In genomic region chr8:28367361-28367760, GRCm38 (mm10) we compare ENCODE assay signal across 23 mouse cellular contexts.
"Had no signal": no experiment of that assay in that cellular context is flagged by ENCODE, and none has a peak within 500 bp of the region (broad histone marks: within the 10 kb centered on the region; RNA-seq: fewer than 3 reads in every experiment).

No protein-coding gene starts in this region.

- H3K36me3 ChIP-seq: kidney, embryonic 15.5 days; limb, embryonic 13.5 days; liver, embryonic 12.5 days; liver, embryonic 15.5 days; lung, embryonic 15.5 days; midbrain, embryonic 10.5 days; midbrain, embryonic 13.5 days; neural tube, embryonic 13.5 days; stomach, embryonic 15.5 days had no signal

- DNase-seq: kidney, postnatal 10 days; kidney, postnatal 36 days; layer of hippocampus, postnatal 36 days; left cerebral cortex, postnatal 4 days; liver; lung, adult 18-20 months; lung, postnatal 10 days; lung, postnatal 36 days; right cerebral cortex, postnatal 25 days; spleen, adult 18-20 months; thymus, postnatal 25 days had no signal

- H3K4me1 ChIP-seq: kidney, embryonic 15.5 days; limb, embryonic 13.5 days; liver, embryonic 12.5 days; liver, embryonic 15.5 days; lung, embryonic 15.5 days; megakaryocyte, embryonic 14.5 days; midbrain, embryonic 10.5 days; midbrain, embryonic 13.5 days; neural tube, embryonic 13.5 days; stomach, embryonic 15.5 days had no signal

- H3K9ac ChIP-seq: kidney, embryonic 15.5 days; limb, embryonic 13.5 days; liver, embryonic 12.5 days; liver, embryonic 15.5 days; lung, embryonic 15.5 days; midbrain, embryonic 13.5 days; neural tube, embryonic 13.5 days; stomach, embryonic 15.5 days had no signal

- H3K27me3 ChIP-seq: kidney, embryonic 15.5 days; limb, embryonic 13.5 days; liver, embryonic 12.5 days; liver, embryonic 15.5 days; lung, embryonic 15.5 days; megakaryocyte, embryonic 14.5 days; midbrain, embryonic 13.5 days; neural tube, embryonic 13.5 days; stomach, embryonic 15.5 days had no signal

- H3K9me3 ChIP-seq: kidney, embryonic 15.5 days; limb, embryonic 13.5 days; liver, embryonic 12.5 days; liver, embryonic 15.5 days; lung, embryonic 15.5 days; megakaryocyte, embryonic 14.5 days; midbrain, embryonic 10.5 days; midbrain, embryonic 13.5 days; neural tube, embryonic 13.5 days; stomach, embryonic 15.5 days had no signal

- H3K27ac ChIP-seq: kidney, embryonic 15.5 days; limb, embryonic 13.5 days; liver, embryonic 12.5 days; liver, embryonic 15.5 days; lung, embryonic 15.5 days; midbrain, embryonic 10.5 days; midbrain, embryonic 13.5 days; neural tube, embryonic 13.5 days; stomach, embryonic 15.5 days had no signal

- H3K4me3 ChIP-seq: kidney, embryonic 15.5 days; limb, embryonic 13.5 days; liver, embryonic 12.5 days; liver, embryonic 15.5 days; lung, embryonic 15.5 days; megakaryocyte, embryonic 14.5 days; midbrain, embryonic 10.5 days; midbrain, embryonic 13.5 days; myocyte; neural tube, embryonic 13.5 days; stomach, embryonic 15.5 days had no signal

- ATAC-seq: liver, embryonic 12.5 days; midbrain, embryonic 13.5 days; midbrain, embryonic 16.5 days had no signal

- H3K4me2 ChIP-seq: kidney, embryonic 15.5 days; limb, embryonic 13.5 days; liver, embryonic 12.5 days; liver, embryonic 15.5 days; lung, embryonic 15.5 days; midbrain, embryonic 13.5 days; neural tube, embryonic 13.5 days; stomach, embryonic 15.5 days had no signal
